Mouse (Mus musculus) stomach, postnatal 0 days (tissue): ENCODE data around the gene Plekhg3.

Experiments
- CTCF ChIP-seq: IDR thresholded peaks from 2 replicates; pipeline ENCODE4 v1.5.1; 2016; ENCODE audit warnings: antibody characterized with exemption, low read depth, mild to moderate bottlenecking, moderate library complexity
- EP300 ChIP-seq: optimal IDR thresholded peaks from 2 replicates; pipeline ENCODE3; 2016; ENCODE audit warnings: antibody characterized with exemption

- TF ChIP-seq EP300 (no peak), CTCF (no peak)
Measured at GRCm38 (mm10) chr12:76502981-76503380, 27.7 kb upstream of the Plekhg3 start.
